Mouse (Mus musculus) cerebellum, adult 2 months (tissue): ENCODE measurements around the gene Dph7. TPM values are rescaled to one million over a fixed set of nuclear protein-coding genes. Genes with fewer than 3 reads are reported as not detected.
"Not testable (repeated sequence)": the region's sequence is repeated elsewhere in the genome, so short reads cannot be mapped to it uniquely, and the experiment has no call there.

Experiments
- DNase-seq, 2 experiments: peaks; one replicate each; pipeline ENCODE4 v3.0.0; 2021
- H3K27ac ChIP-seq: fragments of 200-500 bp; 2 replicates; pipeline ENCODE4 v1.5.1; 2012; ENCODE audit warnings: low read length, control low read depth, inconsistent platforms; ENCODE audit not compliant: insufficient read depth
- H3K27me3 ChIP-seq: fragments of 200-500 bp; 2 replicates; pipeline ENCODE4 v1.6.1; 2012; ENCODE audit warnings: inconsistent platforms, mild to moderate bottlenecking, low read length, moderate library complexity; ENCODE audit not compliant: control insufficient read depth, insufficient read depth
- H3K4me1 ChIP-seq: fragments of 200-500 bp; 2 replicates; pipeline ENCODE4 v1.6.1; 2011; ENCODE audit warnings: low read length; ENCODE audit not compliant: control insufficient read depth, insufficient read depth
- H3K4me3 ChIP-seq: fragments of 200-500 bp; replicated peaks from 2 replicates; pipeline ENCODE3; 2011; ENCODE audit warnings: mild to moderate bottlenecking, low read depth, low read length, control low read depth; ENCODE audit not compliant: insufficient read depth
- CTCF ChIP-seq: fragments of 200-500 bp; IDR thresholded peaks from 2 replicates; pipeline ENCODE4 v1.5.1; 2011; ENCODE audit warnings: low read depth, mild to moderate bottlenecking, control low read depth, low read length, moderate library complexity, borderline replicate concordance; ENCODE audit not compliant: insufficient read depth
- POLR2A ChIP-seq: fragments of 200-500 bp; IDR thresholded peaks from 2 replicates; pipeline ENCODE4 v1.6.1; 2011; ENCODE audit warnings: low read length, control low read depth, borderline replicate concordance; ENCODE audit not compliant: insufficient read depth
- WGBS: fragments of 180-500 bp; shearing (Covaris S2); methylation state at CpG from one replicate; pipeline ENCODE4 v1.1.7; 2018; 5-methylcytosine and 5-hydroxymethylcytosine counted together
- polyA plus RNA-seq: library from polyadenylated mRNA; depleted of rRNA; stranded (reverse); fragments of >200 nt; gene quantifications from 2 replicates; pipeline ENCODE4 v1.2.3, GENCODE M21; 2012

The Dph7 gene
- polyA plus RNA-seq, 1 experiment = 34.3 TPM

DNA sequence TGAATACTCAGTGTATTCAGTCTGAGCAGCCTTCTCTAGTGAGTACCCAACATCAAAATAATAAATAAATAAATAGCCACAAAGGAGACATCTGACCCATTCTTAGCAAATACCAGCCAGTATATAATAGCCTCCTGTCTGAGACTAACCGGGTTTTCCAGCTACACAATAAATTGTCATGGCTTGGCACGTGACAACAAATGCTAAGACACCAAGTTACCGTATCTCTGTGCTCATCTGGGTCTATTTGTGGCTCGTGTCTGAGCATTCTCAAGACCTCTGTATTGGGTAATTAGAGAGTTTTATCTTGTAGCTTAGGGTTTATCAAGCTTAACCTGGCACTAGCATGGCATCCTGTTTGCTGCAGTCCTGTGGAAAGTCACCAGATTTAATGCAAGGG lies 20.1 kb upstream of the Dph7 start:
- Histone ChIP-seq H3K4me1 (no peaks in the 10 kb centered on the region), H3K4me3 (no peak overlapping the region), H3K27me3 (no peaks in the 10 kb centered on the region), H3K27ac (no peak overlapping the region)
- WGBS = 70% methylated on average over 4 of the region's 4 CpGs
- TF ChIP-seq POLR2A = no peak
- DNase-seq = no peak

GRCm38 (mm10) chr2:24944304-24944703 lies 17.9 kb upstream of the Dph7 start:
- not testable (repeated sequence) for H3K27me3 ChIP-seq, H3K4me3 ChIP-seq, H3K27ac ChIP-seq, H3K4me1 ChIP-seq
- DNase-seq = peak in 1 of 2 experiments; percentile 26
- 56% methylated on average over 2 of the region's 2 CpGs for WGBS
- TF ChIP-seq CTCF = peak; percentile 24; the same call in 1 of the 2 replicates

GRCm38 (mm10) chr2:24949421-24950188 lies 12.6 kb upstream of the Dph7 start, which contains the start of gene Zmynd19:
Gene Zmynd19, plus strand, starts transcription at chr2:24949792.
- H3K4me3 ChIP-seq = peak within 1 kb of the TSS; percentile 76
- peak; percentile 98 for DNase-seq
- no peaks in the 10 kb centered on the region for H3K27me3 ChIP-seq
- 1% methylated on average over 106 of the region's 108 CpGs for WGBS
- TF ChIP-seq POLR2A (peak; percentile 70), CTCF (no peak)
- peaks cover 5% of the 10 kb centered on the region for H3K4me1 ChIP-seq
- H3K27ac ChIP-seq = no peak within 1 kb of the TSS

- H3K4me1 ChIP-seq = peaks cover 5% of the 10 kb centered on the region
- no peak overlapping the region for H3K27ac ChIP-seq
- DNase-seq = peak in 1 of 2 experiments; percentile 25
- peak overlapping the region; percentile 76 for H3K4me3 ChIP-seq
- TF ChIP-seq CTCF (no peak), POLR2A (no peak)
- no peaks in the 10 kb centered on the region for H3K27me3 ChIP-seq
- WGBS = under 1% methylated on average over 31 of the region's 31 CpGs
Observed at GRCm38 (mm10) chr2:24950189-24950535, 12.0 kb upstream of the Dph7 start.

DNA sequence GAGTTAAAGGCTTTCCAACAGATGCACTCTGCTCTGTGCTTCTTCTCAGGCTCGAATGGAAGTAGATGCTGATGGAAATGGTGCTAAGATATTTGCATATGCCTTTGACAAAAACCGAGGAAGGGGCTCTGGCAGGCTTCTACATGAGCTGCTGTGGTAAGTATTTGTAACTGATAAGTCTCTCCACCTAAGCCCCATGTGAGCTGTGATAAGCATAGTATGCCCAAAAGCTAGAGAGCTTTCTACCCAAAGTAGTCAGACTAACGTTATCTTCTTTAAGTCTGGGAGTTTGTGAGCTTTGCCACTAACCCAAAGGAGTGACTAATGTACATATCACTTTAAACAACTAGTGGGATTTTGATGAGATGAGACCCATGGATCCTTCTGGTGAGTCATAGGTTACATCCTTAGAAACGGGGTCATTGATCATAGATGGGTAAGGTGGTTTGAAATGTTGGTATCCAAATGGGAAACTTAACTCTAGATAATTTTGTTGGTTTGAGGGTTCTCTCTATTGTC lies 9.6 kb upstream of the Dph7 start:
- DNase-seq = no peak
- H3K27ac ChIP-seq = no peak overlapping the region
- no peak overlapping the region for H3K4me3 ChIP-seq
- H3K4me1 ChIP-seq = peaks cover 5% of the 10 kb centered on the region
- 87% methylated on average over 4 of the region's 4 CpGs for WGBS
- no peak for TF ChIP-seq CTCF
- no peak for TF ChIP-seq POLR2A
- no peaks in the 10 kb centered on the region for H3K27me3 ChIP-seq

- Histone ChIP-seq H3K4me1 (peaks cover 4% of the 10 kb centered on the region; the same call in 1 of the 2 replicates), H3K27me3 (no peaks in the 10 kb centered on the region), H3K4me3 (no peak overlapping the region), H3K27ac (no peak overlapping the region)
- peak in 1 of 2 experiments; percentile 27 for DNase-seq
- 30% methylated on average over 3 of the region's 3 CpGs for WGBS
- TF ChIP-seq CTCF = peak; percentile 52; the same call in 1 of the 2 replicates
- no peak for TF ChIP-seq POLR2A
Observed at GRCm38 (mm10) chr2:24960910-24961309, 1.3 kb upstream of the Dph7 start.

- WGBS = 75% methylated on average over 4 of the region's 4 CpGs
Observed at GRCm38 (mm10) chr2:24970386-24970785, 8.2 kb downstream of the Dph7 start.

DNA sequence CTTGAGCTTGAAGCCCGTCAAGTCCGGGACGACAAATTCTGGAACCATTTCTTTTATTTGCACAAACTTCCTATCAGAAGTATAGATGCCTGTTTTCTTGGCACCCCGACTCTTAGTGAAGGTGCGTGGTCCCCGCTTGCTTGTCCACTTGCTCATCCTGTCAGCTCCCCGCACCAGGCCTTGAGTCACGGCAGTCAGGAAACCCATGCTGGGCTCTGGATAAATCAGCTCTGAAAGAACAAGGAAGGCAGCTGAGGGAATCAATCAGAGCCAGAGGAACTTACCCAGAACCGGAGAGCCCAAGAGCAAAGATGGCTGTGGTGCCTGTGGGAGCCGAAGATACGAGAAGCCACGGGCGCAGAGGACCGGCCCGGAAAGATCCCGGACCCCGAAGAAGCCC lies 12.3 kb downstream of the Dph7 start:
- DNase-seq, H3K4me1 ChIP-seq, H3K27me3 ChIP-seq: not testable (repeated sequence)
- peak overlapping the region; percentile 85 for H3K4me3 ChIP-seq
- H3K27ac ChIP-seq = peak overlapping the region; percentile 4; the same call in 1 of the 2 replicates
- under 1% methylated on average over 17 of the region's 17 CpGs for WGBS

More at GRCm38 (mm10) chr2:24970386-24970785, 8.2 kb downstream of the Dph7 start:
- DNase-seq = no peak
- H3K4me1 ChIP-seq = peaks cover 4% of the 10 kb centered on the region; the same call in 1 of the 2 replicates
- no peak overlapping the region for H3K27ac ChIP-seq
- H3K27me3 ChIP-seq = no peaks in the 10 kb centered on the region
- TF ChIP-seq POLR2A = no peak
- TF ChIP-seq CTCF = no peak
- no peak overlapping the region for H3K4me3 ChIP-seq
